Mouse (Mus musculus) c-Kit-negative CD71-positive TER-119-positive erythroid progenitor cells, embryonic 14.5 days (primary cell): Measurements from ENCODE around the gene Sacm1l.
A peak's percentile ranks its signal among the peaks of the same experiment; 100 is the strongest.

ENCODE experiments used
- DNase-seq: peaks from one replicate; pipeline ENCODE4 v3.0.0-alpha.2; 2013; ENCODE audit warnings: low read depth, low spot score

Sacm1l gene

GRCm38 (mm10) chr9:123509638-123510604 lies 19.6 kb upstream of the Sacm1l start:
- no peak for DNase-seq

GRCm38 (mm10) chr9:123510926-123511325 lies 18.6 kb upstream of the Sacm1l start:
- DNase-seq = no peak

GRCm38 (mm10) chr9:123512482-123512881 lies 17.1 kb upstream of the Sacm1l start:
- DNase-seq = no peak

- DNase-seq = no peak
Measured at GRCm38 (mm10) chr9:123515087-123515486, 14.5 kb upstream of the Sacm1l start.

- no peak for DNase-seq
Measured at GRCm38 (mm10) chr9:123516641-123517385, 12.7 kb upstream of the Sacm1l start.

- no peak for DNase-seq
Measured at GRCm38 (mm10) chr9:123518969-123519894, 10.3 kb upstream of the Sacm1l start.

GRCm38 (mm10) chr9:123520735-123521134 lies 8.8 kb upstream of the Sacm1l start:
- no peak for DNase-seq

- DNase-seq = peak; percentile 45
Measured at GRCm38 (mm10) chr9:123523676-123524075, 5.9 kb upstream of the Sacm1l start.

GRCm38 (mm10) chr9:123525095-123525494 lies 4.5 kb upstream of the Sacm1l start:
- peak; percentile 72 for DNase-seq

GRCm38 (mm10) chr9:123526502-123526901 lies 3.1 kb upstream of the Sacm1l start:
- no peak for DNase-seq

- DNase-seq = no peak
Measured at GRCm38 (mm10) chr9:123528087-123528925, 1.3 kb upstream of the Sacm1l start.

- DNase-seq = no peak
Measured at GRCm38 (mm10) chr9:123528926-123529295, 648 bp upstream of the Sacm1l start.

GRCm38 (mm10) chr9:123530158-123530475 lies 558 bp downstream of the Sacm1l start:
- DNase-seq = peak; percentile 46

- DNase-seq = no peak
Measured at GRCm38 (mm10) chr9:123530566-123531130, 1.1 kb downstream of the Sacm1l start.

- no peak for DNase-seq
Measured at GRCm38 (mm10) chr9:123531234-123531633, 1.7 kb downstream of the Sacm1l start.

GRCm38 (mm10) chr9:123536613-123537012 lies 7.1 kb downstream of the Sacm1l start:
- DNase-seq = no peak

GRCm38 (mm10) chr9:123538189-123538588 lies 8.6 kb downstream of the Sacm1l start:
- no peak for DNase-seq

GRCm38 (mm10) chr9:123539093-123539492 lies 9.5 kb downstream of the Sacm1l start:
- no peak for DNase-seq

GRCm38 (mm10) chr9:123539823-123540222 lies 10.3 kb downstream of the Sacm1l start:
- DNase-seq = no peak

GRCm38 (mm10) chr9:123554599-123554998 lies 25.0 kb downstream of the Sacm1l start:
- DNase-seq = no peak
